Mouse (Mus musculus): ENCODE results near the gene Triml1. TPM values are rescaled to one million over a fixed set of nuclear protein-coding genes. Genes with fewer than 3 reads are reported as not detected.

The Triml1 gene
- total RNA-seq (2017), result not detected in 2 replicates

DNA sequence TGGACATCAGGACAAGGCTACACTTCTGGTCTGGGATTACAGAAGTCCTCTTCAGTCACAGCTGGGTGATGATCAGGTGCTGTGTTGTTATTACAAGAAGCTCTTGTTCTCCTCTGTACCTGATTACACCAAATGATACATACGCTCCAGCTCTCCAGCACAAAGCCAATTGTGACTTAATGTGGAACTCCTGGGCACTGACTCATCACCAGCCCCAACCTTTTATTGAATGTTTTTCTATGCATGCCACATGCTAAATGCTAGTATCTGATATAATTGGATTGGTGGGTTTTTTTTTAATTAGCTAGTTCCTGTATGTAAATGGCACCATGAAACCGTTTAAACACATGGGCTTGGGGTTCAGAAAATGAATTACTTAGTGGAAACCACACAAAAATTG lies at the start of gene Triml1:
Triml1 (minus strand) TSS at position 101 of the 400 bp plus-strand sequence.
- no peak for ATAC-seq (replicated peaks in 1 of 2; ENCODE audit: insufficient read depth in 1 of 2, low FRiP score in 2 of 2, low TSS enrichment in 1 of 2, low read depth in 1 of 2, poor library complexity in 2 of 2, severe bottlenecking in 2 of 2)

- no peak for ATAC-seq (replicated peaks in 1 of 2; ENCODE audit: insufficient read depth in 1 of 2, low FRiP score in 2 of 2, low TSS enrichment in 1 of 2, low read depth in 1 of 2, poor library complexity in 2 of 2, severe bottlenecking in 2 of 2)
These were observed 41.0 kb upstream of the Triml1 start for GRCm38 (mm10) chr8:43182281-43182680.

- no peak for ATAC-seq (replicated peaks in 1 of 2; ENCODE audit: insufficient read depth in 1 of 2, low FRiP score in 2 of 2, low TSS enrichment in 1 of 2, low read depth in 1 of 2, poor library complexity in 2 of 2, severe bottlenecking in 2 of 2)
These were observed 38.9 kb upstream of the Triml1 start, which contains the start of gene Triml2 for GRCm38 (mm10) chr8:43180054-43180690. Triml2 (plus strand) TSS chr8:43180541.

GRCm38 (mm10) chr8:43179189-43179588 lies 37.9 kb upstream of the Triml1 start:
- ATAC-seq (replicated peaks in 1 of 2; ENCODE audit: insufficient read depth in 1 of 2, low FRiP score in 2 of 2, low TSS enrichment in 1 of 2, low read depth in 1 of 2, poor library complexity in 2 of 2, severe bottlenecking in 2 of 2), result no peak

GRCm38 (mm10) chr8:43178263-43178662 lies 37.0 kb upstream of the Triml1 start:
- ATAC-seq (replicated peaks in 1 of 2; ENCODE audit: insufficient read depth in 1 of 2, low FRiP score in 2 of 2, low TSS enrichment in 1 of 2, low read depth in 1 of 2, poor library complexity in 2 of 2, severe bottlenecking in 2 of 2), result no peak

GRCm38 (mm10) chr8:43176766-43177486 lies 35.6 kb upstream of the Triml1 start:
- ATAC-seq (replicated peaks in 1 of 2; ENCODE audit: insufficient read depth in 1 of 2, low FRiP score in 2 of 2, low TSS enrichment in 1 of 2, low read depth in 1 of 2, poor library complexity in 2 of 2, severe bottlenecking in 2 of 2), result no peak

DNA sequence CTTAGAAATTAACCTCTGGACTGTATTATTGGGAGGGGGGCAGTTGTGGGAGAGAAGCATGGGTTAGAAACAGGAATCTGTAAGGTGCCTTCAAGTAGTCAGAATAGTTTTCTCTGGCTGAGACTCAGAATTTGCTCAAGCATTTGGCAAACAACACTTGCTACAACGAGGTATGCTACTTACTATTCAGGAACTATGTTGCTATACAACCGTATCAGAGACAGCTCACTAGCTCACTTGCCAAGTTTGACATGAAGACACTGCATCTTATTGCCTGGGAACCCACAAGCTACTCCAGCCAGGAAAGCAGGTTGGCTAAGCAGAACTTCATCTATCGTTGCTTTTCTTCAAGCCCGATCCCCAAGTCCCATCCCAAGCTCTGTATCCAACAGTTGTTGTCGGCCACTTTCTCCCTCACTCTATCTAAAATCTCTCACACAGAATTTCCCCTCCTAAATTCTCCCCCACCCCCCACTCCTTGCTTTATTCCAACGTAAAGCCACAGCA lies 28.0 kb upstream of the Triml1 start:
- ATAC-seq (replicated peaks in 1 of 2; ENCODE audit: insufficient read depth in 1 of 2, low FRiP score in 2 of 2, low TSS enrichment in 1 of 2, low read depth in 1 of 2, poor library complexity in 2 of 2, severe bottlenecking in 2 of 2), result no peak

DNA sequence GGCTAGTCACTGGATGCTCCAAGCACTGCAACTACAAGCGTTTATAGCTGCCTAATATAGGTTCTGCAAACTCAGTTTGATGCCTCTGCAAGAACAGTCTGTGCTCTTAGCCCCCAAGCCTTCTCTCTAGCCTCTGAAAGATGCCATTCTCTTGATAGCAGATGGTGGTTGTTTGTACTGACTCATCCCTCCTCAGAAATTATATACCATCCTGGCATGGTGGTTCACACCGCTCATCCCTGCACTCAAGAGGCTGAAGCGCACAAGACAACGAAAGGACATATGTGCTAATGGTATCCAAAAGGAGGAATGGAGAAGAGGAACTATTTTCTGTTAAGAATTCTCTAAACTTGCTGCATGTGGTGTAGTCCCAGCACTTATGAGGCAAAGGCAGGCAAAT lies 26.8 kb upstream of the Triml1 start:
- no peak for ATAC-seq (replicated peaks in 1 of 2; ENCODE audit: insufficient read depth in 1 of 2, low FRiP score in 2 of 2, low TSS enrichment in 1 of 2, low read depth in 1 of 2, poor library complexity in 2 of 2, severe bottlenecking in 2 of 2)

- ATAC-seq (replicated peaks in 1 of 2; ENCODE audit: insufficient read depth in 1 of 2, low FRiP score in 2 of 2, low TSS enrichment in 1 of 2, low read depth in 1 of 2, poor library complexity in 2 of 2, severe bottlenecking in 2 of 2), result no peak
These were observed 23.2 kb upstream of the Triml1 start for GRCm38 (mm10) chr8:43164453-43164852.

- peak; percentile 63 to 72 for ATAC-seq (replicated peaks in 1 of 2; ENCODE audit: insufficient read depth in 1 of 2, low FRiP score in 2 of 2, low TSS enrichment in 1 of 2, low read depth in 1 of 2, poor library complexity in 2 of 2, severe bottlenecking in 2 of 2)
These were observed 22.0 kb upstream of the Triml1 start for GRCm38 (mm10) chr8:43163255-43163654.

- no peak for ATAC-seq (replicated peaks in 1 of 2; ENCODE audit: insufficient read depth in 1 of 2, low FRiP score in 2 of 2, low TSS enrichment in 1 of 2, low read depth in 1 of 2, poor library complexity in 2 of 2, severe bottlenecking in 2 of 2)
These were observed 8.0 kb upstream of the Triml1 start for GRCm38 (mm10) chr8:43149307-43149706.

DNA sequence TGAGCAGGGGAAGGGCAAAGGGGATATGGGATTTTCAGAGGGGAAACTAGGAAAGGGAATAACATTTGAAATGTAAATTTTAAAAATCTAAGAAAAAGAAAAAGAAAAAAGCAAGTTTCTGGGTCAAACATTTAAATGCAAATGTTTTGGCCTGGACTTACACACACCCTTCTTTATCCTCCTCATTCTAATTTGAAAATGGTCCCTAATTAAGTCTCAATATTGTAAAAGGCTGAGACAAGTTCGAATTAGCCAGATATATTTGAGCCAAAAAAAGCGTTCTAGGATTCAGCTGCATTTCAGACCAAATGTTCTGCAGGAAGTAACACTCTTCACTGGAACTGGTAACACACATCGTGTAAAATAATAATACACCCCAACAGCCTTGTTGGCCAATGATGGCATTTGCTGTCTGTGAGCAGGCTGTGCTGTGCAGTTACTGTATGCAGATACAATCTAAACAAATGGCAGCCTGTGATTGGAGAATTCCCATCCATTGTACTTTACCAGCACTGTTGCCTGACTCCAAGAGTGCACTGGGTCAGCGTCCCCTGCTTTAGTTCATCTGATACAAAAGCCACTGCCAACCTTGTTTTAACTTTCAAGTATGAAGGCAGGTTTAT lies 30.0 kb downstream of the Triml1 start:
- ATAC-seq (replicated peaks in 1 of 2; ENCODE audit: insufficient read depth in 1 of 2, low FRiP score in 2 of 2, low TSS enrichment in 1 of 2, low read depth in 1 of 2, poor library complexity in 2 of 2, severe bottlenecking in 2 of 2), result no peak

Other genes starting within 250 kb of the Triml1 start
- not detected in 2 replicates for gene Triml2, start 39.1 kb upstream of the Triml1 start, total RNA-seq (2017)
- gene Zfp42, start 165.5 kb upstream of the Triml1 start, total RNA-seq (2017), result not detected in 2 replicates